Mouse (Mus musculus): ENCODE measurements at regions not wholly inside any gene's neighbourhood (a gene's known extent, or its start where the extent isn't known, plus 50 kb on each side); places are given as distances from the start of the nearest gene placed in this dataset.

GRCm38 (mm10) chr5:148742158-148742835, 186.8 kb downstream of the Katnal1 start:
- no peak for DNase-seq (ENCODE audit: low spot score in 2 of 2)

GRCm38 (mm10) chr5:148741267-148742004, 187.7 kb downstream of the Katnal1 start:
- no peak for DNase-seq (ENCODE audit: low spot score in 2 of 2)

- peak in 1 of 2 experiments; percentile 5 for DNase-seq (ENCODE audit: low spot score in 2 of 2)
Observed at GRCm38 (mm10) chr5:148740366-148741266, 188.0 kb upstream of the Ubl3 start.

GRCm38 (mm10) chr5:148739672-148740071, 187.1 kb upstream of the Ubl3 start:
- no peak for DNase-seq (ENCODE audit: low spot score in 2 of 2)

- DNase-seq (ENCODE audit: low spot score in 2 of 2) = no peak
Observed at GRCm38 (mm10) chr5:148739141-148739540, 186.6 kb upstream of the Ubl3 start.

GRCm38 (mm10) chr5:148729541-148729940, 177.0 kb upstream of the Ubl3 start:
- no peak for DNase-seq (ENCODE audit: low spot score in 2 of 2)

GRCm38 (mm10) chr5:148728492-148728891, 175.9 kb upstream of the Ubl3 start:
- DNase-seq (ENCODE audit: low spot score in 2 of 2) = no peak

- no peak for DNase-seq (ENCODE audit: low spot score in 2 of 2)
Observed at GRCm38 (mm10) chr5:148726442-148726841, 173.9 kb upstream of the Ubl3 start.

GRCm38 (mm10) chr5:148724470-148724869, 171.9 kb upstream of the Ubl3 start:
- DNase-seq (ENCODE audit: low spot score in 2 of 2) = no peak

- no peak for DNase-seq (ENCODE audit: low spot score in 2 of 2)
Observed at GRCm38 (mm10) chr5:148723677-148724227, 171.2 kb upstream of the Ubl3 start.

GRCm38 (mm10) chr5:148720604-148721003, 168.0 kb upstream of the Ubl3 start:
- DNase-seq (ENCODE audit: low spot score in 2 of 2) = no peak

GRCm38 (mm10) chr5:148716633-148717032, 164.0 kb upstream of the Ubl3 start:
- DNase-seq (ENCODE audit: low spot score in 2 of 2) = no peak

GRCm38 (mm10) chr5:148715218-148715991, 162.8 kb upstream of the Ubl3 start:
- DNase-seq (ENCODE audit: low spot score in 2 of 2) = no peak

- no peak for DNase-seq (ENCODE audit: low spot score in 2 of 2)
Observed at GRCm38 (mm10) chr5:148714807-148715206, 162.2 kb upstream of the Ubl3 start.

- no peak for DNase-seq (ENCODE audit: low spot score in 2 of 2)
Observed at GRCm38 (mm10) chr5:148713796-148714195, 161.2 kb upstream of the Ubl3 start.

GRCm38 (mm10) chr5:148713039-148713438, 160.4 kb upstream of the Ubl3 start:
- DNase-seq (ENCODE audit: low spot score in 2 of 2) = no peak

- DNase-seq (ENCODE audit: low spot score in 2 of 2) = no peak
Observed at GRCm38 (mm10) chr5:148711570-148711969, 159.0 kb upstream of the Ubl3 start.

GRCm38 (mm10) chr5:148709111-148709771, 156.7 kb upstream of the Ubl3 start:
- DNase-seq (ENCODE audit: low spot score in 2 of 2) = peak in 1 of 2 experiments; percentile 22

- DNase-seq (ENCODE audit: low spot score in 2 of 2) = peak in 1 of 2 experiments; percentile 20
Observed at GRCm38 (mm10) chr5:148708014-148708741, 155.6 kb upstream of the Ubl3 start.

GRCm38 (mm10) chr5:148707335-148707734, 154.7 kb upstream of the Ubl3 start:
- no peak for DNase-seq (ENCODE audit: low spot score in 2 of 2)

Measured in right cerebral cortex, postnatal 36 days (tissue).